Mouse (Mus musculus) hematopoietic multipotent progenitor cell, adult 10-12 weeks (in vitro differentiated cells): ENCODE results near the gene Gm19935. TPM values are rescaled to one million over a fixed set of nuclear protein-coding genes. Genes with fewer than 3 reads are reported as not detected.

Source experiments
- polyA plus RNA-seq: library from polyadenylated mRNA; stranded (reverse); fragments of >175 nt; gene quantifications from 2 replicates; pipeline ENCODE4 v1.2.3, GENCODE M21; 2012; ENCODE audit warnings: low replicate concordance

Gene Gm19935
- polyA plus RNA-seq, result not detected in 2 replicates

GRCm38 (mm10) chr8:90817293-90817692, at the start of gene Gm19935:
TSS of gene Gm19935 (minus strand) at chr8:90817393.

GRCm38 (mm10) chr8:90828181-90828986, 11.2 kb upstream of the Gm19935 start, which contains the start of gene Chd9:
TSS of gene Chd9 (plus strand) at chr8:90828352.

Other genes starting within 250 kb of the Gm19935 start
- gene Chd9, start 11.0 kb upstream of the Gm19935 start, polyA plus RNA-seq, result 1.7 and 3.7 TPM in 2 replicates